Mouse (Mus musculus) limb, embryonic 14.5 days (tissue): Measurements from ENCODE around the gene Rbfox1. TPM values are rescaled to one million over a fixed set of nuclear protein-coding genes. Genes with fewer than 3 reads are reported as not detected.

Experiments
- ATAC-seq: fragments of 200-750 bp; cut with Nextera tagmentation; 2 replicates; pipeline ENCODE4 v1.8.0; 2017; ENCODE audit warnings: low read depth, moderate number of reproducible peaks, moderate TSS enrichment; ENCODE audit not compliant: low FRiP score
- DNase-seq: peaks from one replicate; pipeline ENCODE4 v3.0.0-alpha.2; 2015; ENCODE audit warnings: low spot score
- H3K27ac ChIP-seq: fragments of 300-500 bp; sonication (generic); replicated peaks from 2 replicates; pipeline ENCODE4 v1.5.1; 2014; ENCODE audit warnings: low read depth, mild to moderate bottlenecking, low read length, moderate library complexity, mixed read lengths
- H3K27me3 ChIP-seq: fragments of 300-500 bp; sonication (generic); 2 replicates; pipeline ENCODE4 v1.6.1; 2014; ENCODE audit warnings: low read length, mixed read lengths; ENCODE audit not compliant: control insufficient read depth, insufficient read depth
- H3K36me3 ChIP-seq: fragments of 300-500 bp; sonication (generic); 2 replicates; pipeline ENCODE4 v1.6.1; 2014; ENCODE audit warnings: mild to moderate bottlenecking, low read length, moderate library complexity, mixed read lengths; ENCODE audit not compliant: control insufficient read depth, insufficient read depth
- H3K4me1 ChIP-seq: fragments of 300-500 bp; sonication (generic); 2 replicates; pipeline ENCODE4 v1.6.1; 2014; ENCODE audit warnings: antibody characterized with exemption, low read length, mixed read lengths; ENCODE audit not compliant: control insufficient read depth, insufficient read depth
- H3K4me2 ChIP-seq: fragments of 300-500 bp; sonication (generic); replicated peaks from 2 replicates; pipeline ENCODE4 v1.6.1; 2014; ENCODE audit warnings: low read depth, mild to moderate bottlenecking, low read length, moderate library complexity; ENCODE audit not compliant: severe bottlenecking
- H3K4me3 ChIP-seq: fragments of 300-500 bp; sonication (generic); replicated peaks from 2 replicates; pipeline ENCODE4 v1.5.1; 2014; ENCODE audit warnings: low read length
- H3K9ac ChIP-seq: fragments of 300-500 bp; sonication (generic); 2 replicates; pipeline ENCODE4 v1.6.1; 2014; ENCODE audit warnings: mild to moderate bottlenecking, low read depth, low read length, moderate library complexity; ENCODE audit not compliant: severe bottlenecking
- H3K9me3 ChIP-seq: fragments of 300-500 bp; sonication (generic); 2 replicates; pipeline ENCODE4 v1.6.1; 2016; ENCODE audit warnings: low read length; ENCODE audit not compliant: control insufficient read depth
- POLR2A ChIP-seq: fragments of 200-500 bp; IDR thresholded peaks from 2 replicates; pipeline ENCODE4 v1.8.0; 2012; ENCODE audit warnings: inconsistent platforms, mild to moderate bottlenecking, moderate library complexity, borderline replicate concordance; ENCODE audit not compliant: insufficient read depth, insufficient read length; ENCODE audit errors: extremely low read depth
- WGBS: fragments of 180-500 bp; shearing (Covaris S2); extraction: QIAGEN DNeasy Blood & Tissue Kit; methylation state at CpG from one replicate; pipeline ENCODE4 v1.1.7; 2014; 5-methylcytosine and 5-hydroxymethylcytosine counted together
- polyA plus RNA-seq, 2 experiments: library from polyadenylated mRNA; depleted of rRNA in 1 of 2; stranded (reverse) in 1 of 2; unstranded in 1 of 2; fragments of >200 nt; fragmentation: Nextera tagmentation in 1 of 2; extraction: Ambion mirVana in 1 of 2; gene quantifications; 2 replicates each; pipeline versions ENCODE4 v1.2.1 to v1.2.3; 2012 to 2014

Rbfox1 gene
- polyA plus RNA-seq, 2 experiments: 3.8 to 6.0 TPM

DNA sequence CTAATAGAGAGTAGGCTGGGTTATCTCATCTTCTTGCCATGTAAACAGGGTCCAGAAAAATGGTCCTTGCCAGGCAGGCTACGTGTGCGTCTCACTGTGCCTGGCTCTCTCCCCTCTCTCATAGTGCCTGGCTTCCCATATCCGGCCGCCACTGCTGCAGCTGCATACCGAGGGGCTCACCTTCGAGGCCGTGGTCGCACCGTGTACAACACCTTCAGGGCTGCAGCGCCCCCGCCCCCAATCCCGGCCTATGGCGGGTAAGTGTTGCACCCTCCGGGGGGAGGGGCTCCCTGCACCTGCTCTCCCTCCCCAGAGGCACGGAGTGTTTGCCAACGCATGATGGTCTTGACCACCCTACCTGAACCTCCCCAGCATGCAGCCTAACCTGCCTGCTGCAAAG, 1467.7 kb downstream of the Rbfox1 start:
- no peaks in the 10 kb centered on the region; the same call in 1 of the 2 replicates for H3K4me1 ChIP-seq
- 63% methylated on average over 16 of the region's 16 CpGs for WGBS
- ATAC-seq (no peak), DNase-seq (no peak)
- H3K9me3 ChIP-seq: no peaks in the 10 kb centered on the region
- no peak overlapping the region for H3K4me2 ChIP-seq
- no peaks in the 10 kb centered on the region for H3K27me3 ChIP-seq
- no peak overlapping the region for H3K4me3 ChIP-seq
- no peak overlapping the region for H3K27ac ChIP-seq
- H3K36me3 ChIP-seq: no peaks in the 10 kb centered on the region
- TF ChIP-seq POLR2A: no peak
- no peak overlapping the region for H3K9ac ChIP-seq

DNA sequence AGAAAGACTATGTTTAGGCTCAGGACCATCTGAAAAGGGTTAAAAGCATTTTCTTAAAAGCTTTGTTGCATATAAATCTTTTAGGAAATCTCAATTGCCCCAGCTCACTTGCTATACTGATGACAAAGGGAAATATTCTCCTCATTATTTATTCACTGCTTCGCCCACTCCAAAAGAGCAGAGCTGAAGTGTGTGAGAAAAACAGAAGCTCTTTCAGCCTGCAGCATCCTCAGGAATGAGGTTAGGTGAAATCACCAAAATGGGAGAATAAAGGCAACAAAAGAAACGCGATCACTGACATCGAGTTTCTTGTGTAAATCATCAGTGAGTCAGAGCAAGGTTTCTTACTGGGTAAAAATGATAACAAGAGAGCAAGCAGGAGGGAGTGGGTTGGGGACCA, 1469.0 kb downstream of the Rbfox1 start:
- H3K9me3 ChIP-seq: no peaks in the 10 kb centered on the region
- no peak for ATAC-seq
- TF ChIP-seq POLR2A: no peak
- H3K27me3 ChIP-seq: no peaks in the 10 kb centered on the region
- H3K9ac ChIP-seq: no peak overlapping the region
- WGBS: 75% methylated on average over 4 of the region's 4 CpGs
- no peaks in the 10 kb centered on the region; the same call in 1 of the 2 replicates for H3K4me1 ChIP-seq
- no peak for DNase-seq
- H3K4me2 ChIP-seq: no peak overlapping the region
- H3K27ac ChIP-seq: no peak overlapping the region
- no peaks in the 10 kb centered on the region for H3K36me3 ChIP-seq
- H3K4me3 ChIP-seq: no peak overlapping the region

DNA sequence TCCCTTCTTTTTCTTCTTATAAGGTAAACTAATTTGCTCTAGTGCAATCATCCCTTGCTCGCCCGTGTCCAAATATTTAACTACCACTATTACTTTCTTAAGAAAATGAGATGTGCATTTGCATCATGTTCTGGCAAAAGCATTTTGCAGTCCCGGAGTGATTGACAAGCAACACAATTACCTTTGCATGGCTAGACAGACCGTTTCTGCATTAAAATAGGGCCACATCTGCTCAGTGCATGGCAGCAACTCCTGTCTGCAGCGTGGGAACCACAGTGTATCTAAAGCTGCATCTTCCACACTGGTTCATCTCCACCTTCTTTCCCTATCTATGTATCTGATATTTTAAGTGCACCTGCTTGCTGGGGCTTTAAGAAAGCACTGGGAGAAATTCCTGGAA, 1473.9 kb downstream of the Rbfox1 start:
- H3K27ac ChIP-seq: no peak overlapping the region
- H3K36me3 ChIP-seq: no peaks in the 10 kb centered on the region
- no peaks in the 10 kb centered on the region for H3K27me3 ChIP-seq
- H3K4me2 ChIP-seq: no peak overlapping the region
- no peak for TF ChIP-seq POLR2A
- ATAC-seq (no peak), DNase-seq (no peak)
- no peaks in the 10 kb centered on the region for H3K9me3 ChIP-seq
- WGBS: 71% methylated on average over 5 of the region's 5 CpGs
- no peak overlapping the region for H3K9ac ChIP-seq
- H3K4me1 ChIP-seq: no peaks in the 10 kb centered on the region
- H3K4me3 ChIP-seq: no peak overlapping the region

DNA sequence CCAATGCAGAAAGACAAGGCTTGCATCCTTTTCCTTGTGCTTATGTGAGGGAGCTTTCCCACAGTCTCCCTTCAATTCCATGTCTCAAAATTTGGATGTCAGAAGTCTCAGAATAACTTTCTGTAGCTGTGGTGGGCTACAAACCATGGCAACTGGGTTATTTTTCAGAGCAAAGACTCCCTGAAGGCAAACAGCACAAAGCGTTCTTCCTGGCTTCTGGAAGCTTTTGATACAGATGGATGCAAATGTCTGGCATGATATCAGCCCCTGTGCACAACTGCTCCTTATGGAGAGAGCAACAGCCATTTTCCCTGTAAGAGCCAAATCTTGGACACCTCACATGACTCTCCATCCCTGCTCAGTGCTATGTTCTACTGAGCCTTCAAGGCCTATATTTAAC, 1475.6 kb downstream of the Rbfox1 start:
- H3K4me2 ChIP-seq: no peak overlapping the region
- H3K27ac ChIP-seq: no peak overlapping the region
- no peak overlapping the region for H3K4me3 ChIP-seq
- no peaks in the 10 kb centered on the region for H3K27me3 ChIP-seq
- ATAC-seq: no peak
- no peak overlapping the region for H3K9ac ChIP-seq
- H3K4me1 ChIP-seq: no peaks in the 10 kb centered on the region
- DNase-seq: no peak
- no peaks in the 10 kb centered on the region for H3K9me3 ChIP-seq
- H3K36me3 ChIP-seq: no peaks in the 10 kb centered on the region
- 94% methylated on average over 1 of the region's 1 CpGs for WGBS
- no peak for TF ChIP-seq POLR2A

DNA sequence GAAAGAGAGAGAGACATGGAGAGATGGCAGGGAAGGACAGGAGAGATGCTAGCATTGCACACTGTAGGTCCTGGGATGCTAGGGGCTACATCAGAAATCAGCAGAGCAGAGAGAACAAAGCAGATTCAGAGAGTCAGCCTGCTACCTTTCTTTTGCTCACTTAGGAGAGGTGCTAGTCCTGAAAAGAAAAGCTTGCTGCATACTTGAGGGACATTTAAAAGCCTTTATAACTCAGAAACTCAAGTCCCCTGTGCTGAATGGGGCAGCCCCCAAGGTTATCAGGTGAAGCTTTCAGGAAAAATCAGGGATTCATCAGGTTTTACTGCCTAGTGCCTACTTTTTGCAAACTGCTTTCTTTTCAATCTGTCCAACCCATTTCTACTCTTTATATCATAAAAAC, 1480.7 kb downstream of the Rbfox1 start:
- Histone ChIP-seq H3K36me3 (no peaks in the 10 kb centered on the region), H3K4me2 (no peak overlapping the region), H3K4me3 (no peak overlapping the region), H3K9ac (no peak overlapping the region), H3K27ac (no peak overlapping the region), H3K9me3 (no peaks in the 10 kb centered on the region), H3K4me1 (no peaks in the 10 kb centered on the region), H3K27me3 (no peaks in the 10 kb centered on the region)
- DNase-seq (no peak), ATAC-seq (no peak)
- no peak for TF ChIP-seq POLR2A

DNA sequence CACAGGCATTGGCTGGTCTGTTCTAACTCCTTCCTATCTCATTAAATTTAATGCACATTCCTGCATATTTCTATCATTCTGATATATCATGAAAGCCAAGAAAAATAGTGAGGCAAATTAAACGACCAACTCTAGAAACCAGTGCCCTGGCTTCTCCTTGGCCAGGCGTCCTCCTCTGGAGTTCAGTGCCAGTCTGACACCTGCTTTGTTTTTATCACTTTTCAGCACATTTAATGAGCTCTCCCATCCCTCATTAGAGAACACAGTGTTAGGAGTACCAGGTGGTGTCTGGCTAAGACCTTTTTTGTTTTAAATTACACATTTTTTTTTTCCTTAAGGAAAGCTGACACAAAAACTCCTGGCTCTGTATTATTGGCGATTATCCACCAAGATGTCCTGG, 1489.0 kb downstream of the Rbfox1 start:
- DNase-seq (peak; percentile 9), ATAC-seq (no peak)
- 37% methylated on average over 3 of the region's 3 CpGs for WGBS
- Histone ChIP-seq H3K27ac (no peak overlapping the region), H3K4me1 (no peaks in the 10 kb centered on the region), H3K9ac (no peak overlapping the region), H3K4me3 (no peak overlapping the region), H3K27me3 (no peaks in the 10 kb centered on the region), H3K36me3 (no peaks in the 10 kb centered on the region), H3K9me3 (no peaks in the 10 kb centered on the region), H3K4me2 (no peak overlapping the region)
- no peak for TF ChIP-seq POLR2A
